Mouse (Mus musculus): ENCODE measurements around the gene Utp11. TPM values are rescaled to one million over a fixed set of nuclear protein-coding genes. Genes with fewer than 3 reads are reported as not detected.

Gene Utp11
- polyA plus RNA-seq, 2 experiments: 16.4 to 22.4 TPM

DNA sequence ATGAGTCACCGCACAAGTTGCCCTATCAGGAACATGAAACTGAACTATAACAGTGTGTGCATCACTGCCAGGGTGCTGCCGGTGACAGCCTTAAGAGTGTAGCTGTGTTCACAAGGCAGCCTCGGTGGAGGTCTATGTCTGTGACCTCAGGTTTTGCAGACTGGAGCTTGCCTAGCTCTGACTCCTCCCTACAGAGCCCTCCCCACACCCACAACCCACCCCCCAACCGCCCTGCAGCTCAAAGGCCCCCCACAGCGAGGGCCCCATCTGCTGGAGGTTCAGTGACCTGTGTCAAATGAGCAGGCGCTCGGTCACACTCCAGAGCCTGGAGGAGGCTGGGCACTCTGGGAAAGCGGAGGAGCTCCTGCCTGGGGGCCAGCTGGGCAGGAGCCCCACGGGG, 40.5 kb downstream of the Utp11 start:
- Histone ChIP-seq H3K4me1 (replicated peaks; ENCODE audit: control insufficient read depth in 2 of 2, insufficient read depth in 2 of 2, low read length in 1 of 2) (no peaks in the 10 kb centered on the region), H3K27me3 (ENCODE audit: control insufficient read depth, insufficient read depth, low read length) (peaks cover 66% of the 10 kb centered on the region), H3K9me3 (ENCODE audit: control insufficient read depth, low read length) (no peaks in the 10 kb centered on the region), H3K27ac (no peak overlapping the region), H3K36me3 (replicated peaks; ENCODE audit: control insufficient read depth, insufficient read depth, low read depth) (no peaks in the 10 kb centered on the region), H3K9ac (replicated peaks) (no peak overlapping the region), H3K4me2 (ENCODE audit: low read depth) (no peak overlapping the region), H3K4me3 (ENCODE audit: insufficient read depth in 1 of 2, low read depth in 2 of 2, low read length in 2 of 2) (no peak overlapping the region)
- TF ChIP-seq EP300 (IDR thresholded peaks at IDR 0.05; ENCODE audit: low read depth) (no peak), CTCF (IDR thresholded peaks at IDR 0.05; ENCODE audit: low read depth) (0 out of 2 replicates have a peak, but pooled peaks have one; percentile 1)
- 11% methylated on average over 9 of the region's 9 CpGs for WGBS (ENCODE audit: insufficient replicate concordance)
- DNase-seq (ENCODE audit: low read depth in 3 of 3, low spot score in 3 of 3) (no peak), ATAC-seq (ENCODE audit: insufficient read depth) (no peak)

DNA sequence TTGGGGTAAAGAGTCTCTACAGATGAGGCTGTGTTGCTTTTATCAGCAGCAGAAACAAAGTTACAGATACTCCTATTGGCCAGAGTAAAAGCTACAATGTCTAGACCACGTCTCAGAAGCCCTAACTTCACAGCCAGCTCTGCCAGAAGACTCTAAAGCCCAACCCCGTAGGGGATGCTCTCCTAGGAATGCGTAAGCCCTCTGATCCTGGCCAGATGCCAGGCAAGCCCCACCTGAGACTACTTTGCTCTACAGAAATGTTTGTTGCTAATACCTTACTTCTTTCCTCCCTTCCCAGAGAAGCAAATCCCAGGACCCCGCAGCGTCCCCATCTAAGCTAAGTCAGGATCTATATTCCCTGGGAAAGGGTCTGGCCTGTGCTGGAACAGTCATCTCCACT, 45.5 kb downstream of the Utp11 start:
- TF ChIP-seq EP300 (IDR thresholded peaks at IDR 0.05; ENCODE audit: low read depth): no peak
- no peak for TF ChIP-seq CTCF (IDR thresholded peaks at IDR 0.05; ENCODE audit: low read depth)
- H3K27me3 ChIP-seq (ENCODE audit: control insufficient read depth, insufficient read depth, low read length): peaks cover 23% of the 10 kb centered on the region
- DNase-seq (ENCODE audit: low read depth in 3 of 3, low spot score in 3 of 3) (no peak), ATAC-seq (ENCODE audit: insufficient read depth) (no peak)
- H3K9me3 ChIP-seq (ENCODE audit: control insufficient read depth, low read length): no peaks in the 10 kb centered on the region
- H3K4me2 ChIP-seq (ENCODE audit: low read depth): no peak overlapping the region
- no peak overlapping the region for H3K27ac ChIP-seq
- H3K4me1 ChIP-seq (replicated peaks; ENCODE audit: control insufficient read depth in 2 of 2, insufficient read depth in 2 of 2, low read length in 1 of 2): peaks cover 14 to 23% of the 10 kb centered on the region in 2 experiments
- no peak overlapping the region for H3K9ac ChIP-seq (replicated peaks)
- no peak overlapping the region for H3K4me3 ChIP-seq (ENCODE audit: insufficient read depth in 1 of 2, low read depth in 2 of 2, low read length in 2 of 2)
- 52% methylated on average over 5 of the region's 5 CpGs for WGBS (ENCODE audit: insufficient replicate concordance)
- H3K36me3 ChIP-seq (replicated peaks; ENCODE audit: control insufficient read depth, insufficient read depth, low read depth): no peaks in the 10 kb centered on the region

- Histone ChIP-seq H3K4me3 (ENCODE audit: insufficient read depth in 1 of 2, low read depth in 2 of 2, low read length in 2 of 2) (no peak overlapping the region), H3K4me1 (replicated peaks; ENCODE audit: control insufficient read depth in 2 of 2, insufficient read depth in 2 of 2, low read length in 1 of 2) (peaks cover 14 to 23% of the 10 kb centered on the region in 2 experiments), H3K27ac (no peak overlapping the region), H3K4me2 (ENCODE audit: low read depth) (peak overlapping the region; percentile 34), H3K9me3 (ENCODE audit: control insufficient read depth, low read length) (no peaks in the 10 kb centered on the region), H3K9ac (replicated peaks) (no peak overlapping the region), H3K27me3 (ENCODE audit: control insufficient read depth, insufficient read depth, low read length) (peaks cover 15% of the 10 kb centered on the region), H3K36me3 (replicated peaks; ENCODE audit: control insufficient read depth, insufficient read depth, low read depth) (no peaks in the 10 kb centered on the region)
- WGBS (ENCODE audit: insufficient replicate concordance): 7% methylated on average over 8 of the region's 8 CpGs
- DNase-seq (ENCODE audit: low read depth in 3 of 3, low spot score in 3 of 3) (no peak), ATAC-seq (ENCODE audit: insufficient read depth) (no peak)
- no peak for TF ChIP-seq EP300 (IDR thresholded peaks at IDR 0.05; ENCODE audit: low read depth)
- no peak for TF ChIP-seq CTCF (IDR thresholded peaks at IDR 0.05; ENCODE audit: low read depth)
These were observed 46.8 kb downstream of the Utp11 start for GRCm38 (mm10) chr4:124646591-124646990.

DNA sequence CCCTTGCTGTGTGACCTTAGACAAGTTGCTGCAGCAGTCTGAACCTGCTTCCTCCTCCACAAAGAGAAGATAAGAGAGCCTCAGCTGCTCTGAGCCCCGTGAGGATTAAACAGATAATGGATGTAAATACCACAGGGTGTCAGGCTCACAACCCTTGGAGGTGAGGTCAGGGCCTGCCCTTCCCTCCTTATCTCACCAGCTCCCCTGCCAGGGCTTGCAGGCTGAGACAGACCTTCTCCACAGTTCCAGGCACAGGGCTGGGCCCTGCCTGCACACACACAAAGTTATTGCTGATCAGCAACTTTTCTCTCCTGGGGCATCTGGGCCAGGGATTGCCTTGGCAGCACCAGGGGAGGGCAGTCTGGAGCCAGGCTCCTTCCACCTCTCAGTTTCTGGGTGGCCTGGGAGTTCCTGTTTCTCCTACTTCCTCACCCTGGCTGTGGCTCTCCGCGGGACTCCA, 48.4 kb downstream of the Utp11 start:
- peak; percentile 99 for ATAC-seq (ENCODE audit: insufficient read depth)
- Histone ChIP-seq H3K9me3 (ENCODE audit: control insufficient read depth, low read length) (no peaks in the 10 kb centered on the region), H3K27me3 (ENCODE audit: control insufficient read depth, insufficient read depth, low read length) (peaks cover 20% of the 10 kb centered on the region), H3K4me2 (ENCODE audit: low read depth) (peak overlapping the region; percentile 39), H3K4me3 (ENCODE audit: insufficient read depth in 1 of 2, low read depth in 2 of 2, low read length in 2 of 2) (no peak overlapping the region), H3K9ac (replicated peaks) (no peak overlapping the region; the same call in 1 of the 2 replicates), H3K27ac (peak overlapping the region; percentile 22; the same call in 1 of the 2 replicates), H3K36me3 (replicated peaks; ENCODE audit: control insufficient read depth, insufficient read depth, low read depth) (no peaks in the 10 kb centered on the region), H3K4me1 (replicated peaks; ENCODE audit: control insufficient read depth in 2 of 2, insufficient read depth in 2 of 2, low read length in 1 of 2) (peaks cover 14 to 23% of the 10 kb centered on the region in 2 experiments)
- DNase-seq (ENCODE audit: low read depth in 3 of 3, low spot score in 3 of 3): peak; percentile 47 to 60 (median 60)
- WGBS (ENCODE audit: insufficient replicate concordance): 3% methylated on average over 3 of the region's 3 CpGs
- TF ChIP-seq EP300 (IDR thresholded peaks at IDR 0.05; ENCODE audit: low read depth): peak; percentile 50
- TF ChIP-seq CTCF (IDR thresholded peaks at IDR 0.05; ENCODE audit: low read depth): peak; percentile 45

DNA sequence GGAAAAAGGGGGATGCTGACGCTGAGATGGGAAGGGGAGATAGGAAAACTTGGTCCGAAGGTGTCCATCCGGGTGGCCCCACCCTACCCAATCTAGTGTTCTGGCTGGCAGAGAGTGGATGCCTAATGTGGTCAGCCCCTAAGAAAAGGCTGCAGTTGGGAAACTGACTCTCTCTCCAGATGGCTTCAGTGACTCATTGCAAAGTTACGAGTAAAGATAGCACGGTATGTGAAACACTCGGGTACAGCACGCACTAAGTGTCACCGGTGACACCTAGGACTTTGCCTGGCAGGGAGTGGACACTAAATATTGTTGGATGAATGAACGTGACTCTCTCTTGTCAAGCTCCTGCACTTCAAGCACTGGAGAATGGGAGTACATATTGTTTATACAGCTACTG, 49.5 kb downstream of the Utp11 start:
- H3K27ac ChIP-seq: no peak overlapping the region
- peaks cover 14 to 23% of the 10 kb centered on the region in 2 experiments for H3K4me1 ChIP-seq (replicated peaks; ENCODE audit: control insufficient read depth in 2 of 2, insufficient read depth in 2 of 2, low read length in 1 of 2)
- H3K36me3 ChIP-seq (replicated peaks; ENCODE audit: control insufficient read depth, insufficient read depth, low read depth): no peaks in the 10 kb centered on the region
- WGBS (ENCODE audit: insufficient replicate concordance): 69% methylated on average over 9 of the region's 9 CpGs
- no peak for TF ChIP-seq EP300 (IDR thresholded peaks at IDR 0.05; ENCODE audit: low read depth)
- TF ChIP-seq CTCF (IDR thresholded peaks at IDR 0.05; ENCODE audit: low read depth): no peak
- H3K9ac ChIP-seq (replicated peaks): no peak overlapping the region
- no peak overlapping the region for H3K4me3 ChIP-seq (ENCODE audit: insufficient read depth in 1 of 2, low read depth in 2 of 2, low read length in 2 of 2)
- H3K27me3 ChIP-seq (ENCODE audit: control insufficient read depth, insufficient read depth, low read length): peaks cover 22% of the 10 kb centered on the region
- no peak for ATAC-seq (ENCODE audit: insufficient read depth)
- no peak for DNase-seq (ENCODE audit: low read depth in 3 of 3, low spot score in 3 of 3)
- no peaks in the 10 kb centered on the region for H3K9me3 ChIP-seq (ENCODE audit: control insufficient read depth, low read length)
- no peak overlapping the region for H3K4me2 ChIP-seq (ENCODE audit: low read depth)
